18 mouse cellular contexts compared by ENCODE assay signal in the genomic region with DNA sequence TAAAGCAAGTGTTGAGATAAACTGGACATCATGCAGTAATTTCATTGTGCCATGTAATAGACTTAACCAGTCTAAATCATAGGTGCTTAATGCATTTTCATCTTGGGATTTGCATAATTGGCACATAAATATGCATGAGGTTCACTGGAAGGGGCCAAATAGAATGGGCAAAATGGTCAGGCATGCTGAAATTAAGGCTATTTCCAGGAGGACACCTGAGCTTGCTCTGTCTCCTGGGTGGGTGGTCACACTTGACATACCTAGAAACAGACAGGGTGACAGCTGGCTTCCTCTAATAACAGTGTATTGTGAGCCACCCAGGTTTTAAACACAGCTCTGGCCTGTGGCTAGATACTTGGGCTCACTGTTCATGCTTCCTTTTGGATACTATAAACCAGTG.
DNase-seq lines count a peak whose midpoint lies in the region; ATAC-seq and TF ChIP-seq lines count a peak whose summit lies in the region.
"Had no signal": no experiment of that assay in that cellular context is flagged by ENCODE, and none has a peak within 500 bp of the region (broad histone marks: within the 10 kb centered on the region; RNA-seq: fewer than 3 reads in every experiment).

No protein-coding gene starts in this region.

- H3K4me3 ChIP-seq in layer of hippocampus, adult 2 months, result no peak overlapping the region; the same call in 1 of the 2 replicates
- no peak overlapping the region for H3K4me3 ChIP-seq in forebrain, embryonic 16.5 days (replicated peaks; ENCODE audit: low read length)
- no peak overlapping the region for H3K4me3 ChIP-seq in midbrain, embryonic 12.5 days
- no peak overlapping the region for H3K4me3 ChIP-seq in neural tube, embryonic 15.5 days (replicated peaks)
- no peak overlapping the region for H3K4me3 ChIP-seq in kidney, embryonic 14.5 days (ENCODE audit: low read length)
- no peak overlapping the region for H3K4me3 ChIP-seq in kidney, embryonic 16.5 days (ENCODE audit: low read length)
- H3K4me3 ChIP-seq: embryonic facial prominence, embryonic 10.5 days; limb, embryonic 15.5 days; megakaryocyte, embryonic 14.5 days had no signal

- H3K36me3 ChIP-seq in forebrain, embryonic 16.5 days (ENCODE audit: control insufficient read depth, insufficient read depth), result no peaks in the 10 kb centered on the region
- H3K36me3 ChIP-seq in midbrain, embryonic 12.5 days, result no peaks in the 10 kb centered on the region
- no peaks in the 10 kb centered on the region for H3K36me3 ChIP-seq in neural tube, embryonic 15.5 days
- no peaks in the 10 kb centered on the region for H3K36me3 ChIP-seq in kidney, embryonic 14.5 days (ENCODE audit: control insufficient read depth, insufficient read depth, low read length)
- H3K36me3 ChIP-seq in kidney, embryonic 16.5 days (ENCODE audit: insufficient read depth, low read length), result no peaks in the 10 kb centered on the region
- H3K36me3 ChIP-seq: embryonic facial prominence, embryonic 10.5 days; limb, embryonic 15.5 days had no signal

- no peak overlapping the region for H3K9ac ChIP-seq in forebrain, embryonic 16.5 days (replicated peaks; ENCODE audit: low read depth, low read length)
- no peak overlapping the region for H3K9ac ChIP-seq in midbrain, embryonic 12.5 days (replicated peaks)
- no peak overlapping the region for H3K9ac ChIP-seq in neural tube, embryonic 15.5 days (replicated peaks)
- no peak overlapping the region for H3K9ac ChIP-seq in kidney, embryonic 14.5 days (ENCODE audit: low read depth, low read length)
- no peak overlapping the region for H3K9ac ChIP-seq in kidney, embryonic 16.5 days (replicated peaks; ENCODE audit: low read length)
- H3K9ac ChIP-seq: limb, embryonic 15.5 days had no signal

- no peaks in the 10 kb centered on the region for H3K27me3 ChIP-seq in forebrain, embryonic 16.5 days (replicated peaks; ENCODE audit: control insufficient read depth, insufficient read depth, low read length)
- peaks cover 12% of the 10 kb centered on the region; the same call in 1 of the 2 replicates for H3K27me3 ChIP-seq in midbrain, embryonic 12.5 days
- H3K27me3 ChIP-seq in neural tube, embryonic 15.5 days (replicated peaks), result no peaks in the 10 kb centered on the region
- no peaks in the 10 kb centered on the region for H3K27me3 ChIP-seq in kidney, embryonic 14.5 days (ENCODE audit: control insufficient read depth, insufficient read depth, low read length)
- H3K27me3 ChIP-seq in kidney, embryonic 16.5 days (ENCODE audit: insufficient read depth, low read length), result peaks cover 7% of the 10 kb centered on the region
- H3K27me3 ChIP-seq: limb, embryonic 15.5 days had no signal

- H3K4me1 ChIP-seq in forebrain, embryonic 16.5 days (replicated peaks; ENCODE audit: control insufficient read depth, insufficient read depth, low read length), result peaks cover 22% of the 10 kb centered on the region
- H3K4me1 ChIP-seq in midbrain, embryonic 12.5 days, result peaks cover 33% of the 10 kb centered on the region
- peaks cover 36% of the 10 kb centered on the region for H3K4me1 ChIP-seq in neural tube, embryonic 15.5 days
- 0 out of 2 replicates have a peak, but pooled peaks cover 5% of the 10 kb centered on the region for H3K4me1 ChIP-seq in kidney, embryonic 14.5 days (ENCODE audit: control insufficient read depth, insufficient read depth, low read length)
- H3K4me1 ChIP-seq in kidney, embryonic 16.5 days (ENCODE audit: insufficient read depth, low read length), result peaks cover 13% of the 10 kb centered on the region
- H3K4me1 ChIP-seq: megakaryocyte, embryonic 14.5 days had no signal

- no peak for TF ChIP-seq CTCF in layer of hippocampus, adult 2 months (conservative IDR thresholded peaks at IDR 0.05)

- ATAC-seq in forebrain, embryonic 16.5 days, result no peak
- ATAC-seq in midbrain, embryonic 12.5 days (ENCODE audit: low FRiP score, low read depth), result peak; percentile 28; the same call in 1 of the 2 replicates
- ATAC-seq in neural tube, embryonic 15.5 days (ENCODE audit: low FRiP score), result no peak
- ATAC-seq in kidney, embryonic 14.5 days (ENCODE audit: low FRiP score, low TSS enrichment), result no peak
- no peak for ATAC-seq in kidney, embryonic 16.5 days (ENCODE audit: low FRiP score, low TSS enrichment)
- ATAC-seq: intestine, embryonic 16.5 days had no signal

- no peaks in the 10 kb centered on the region for H3K9me3 ChIP-seq in forebrain, embryonic 16.5 days (ENCODE audit: control insufficient read depth, low read length)
- H3K9me3 ChIP-seq in midbrain, embryonic 12.5 days, result no peaks in the 10 kb centered on the region
- H3K9me3 ChIP-seq in neural tube, embryonic 15.5 days (replicated peaks), result no peaks in the 10 kb centered on the region
- H3K9me3 ChIP-seq in kidney, embryonic 14.5 days (ENCODE audit: control insufficient read depth, low read length), result no peaks in the 10 kb centered on the region
- no peaks in the 10 kb centered on the region for H3K9me3 ChIP-seq in kidney, embryonic 16.5 days (ENCODE audit: low read length)
- H3K9me3 ChIP-seq: embryonic facial prominence, embryonic 10.5 days; limb, embryonic 15.5 days; megakaryocyte, embryonic 14.5 days had no signal

- no peak for DNase-seq in layer of hippocampus, adult 2 months (ENCODE audit: low spot score in 2 of 2)
- no peak for DNase-seq in layer of hippocampus, postnatal 14 days (ENCODE audit: low spot score in 2 of 2)
- DNase-seq: adrenal gland, postnatal 14 days; cerebellum, adult 18-20 months; cerebellum, postnatal 36 days; gastrocnemius, postnatal 25 days; kidney, postnatal 25 days; lung, postnatal 14 days; thymus, postnatal 25 days had no signal

- H3K27ac ChIP-seq in layer of hippocampus, adult 2 months, result peak overlapping the region; percentile 90
- H3K27ac ChIP-seq in forebrain, embryonic 16.5 days (ENCODE audit: low read length), result no peak overlapping the region
- peak overlapping the region; percentile 43; the same call in 1 of the 2 replicates for H3K27ac ChIP-seq in midbrain, embryonic 12.5 days (replicated peaks)
- H3K27ac ChIP-seq in neural tube, embryonic 15.5 days (replicated peaks), result no peak overlapping the region
- H3K27ac ChIP-seq in kidney, embryonic 14.5 days (ENCODE audit: low read depth, low read length), result no peak overlapping the region
- H3K27ac ChIP-seq in kidney, embryonic 16.5 days (ENCODE audit: low read length), result no peak overlapping the region
- H3K27ac ChIP-seq: embryonic facial prominence, embryonic 10.5 days; limb, embryonic 15.5 days had no signal

- H3K4me2 ChIP-seq in forebrain, embryonic 16.5 days (ENCODE audit: low read length), result peak overlapping the region; percentile 67
- H3K4me2 ChIP-seq in midbrain, embryonic 12.5 days (replicated peaks), result peak overlapping the region; percentile 60; the same call in 1 of the 2 replicates
- peak overlapping the region; percentile 73 for H3K4me2 ChIP-seq in neural tube, embryonic 15.5 days
- no peak overlapping the region for H3K4me2 ChIP-seq in kidney, embryonic 14.5 days (replicated peaks; ENCODE audit: low read depth, low read length)
- H3K4me2 ChIP-seq in kidney, embryonic 16.5 days (replicated peaks; ENCODE audit: low read depth, low read length), result no peak overlapping the region
- H3K4me2 ChIP-seq: limb, embryonic 15.5 days had no signal

Comparison
In these comparisons a context has a peak if more than half of its experiments do, and no peak if none do; other contexts are left out.
1. H3K27ac ChIP-seq: peak in layer of hippocampus, adult 2 months (single experiment) and midbrain, embryonic 12.5 days (single experiment); none in forebrain, embryonic 16.5 days (single experiment), neural tube, embryonic 15.5 days (single experiment), kidney, embryonic 14.5 days (single experiment) and kidney, embryonic 16.5 days (single experiment).
2. H3K4me2 ChIP-seq: peak in forebrain, embryonic 16.5 days (single experiment), midbrain, embryonic 12.5 days (single experiment) and neural tube, embryonic 15.5 days (single experiment); none in kidney, embryonic 14.5 days (single experiment) and kidney, embryonic 16.5 days (single experiment).